Mouse (Mus musculus): Measurements from ENCODE around the gene Eif4ebp2.

Eif4ebp2 gene

DNA sequence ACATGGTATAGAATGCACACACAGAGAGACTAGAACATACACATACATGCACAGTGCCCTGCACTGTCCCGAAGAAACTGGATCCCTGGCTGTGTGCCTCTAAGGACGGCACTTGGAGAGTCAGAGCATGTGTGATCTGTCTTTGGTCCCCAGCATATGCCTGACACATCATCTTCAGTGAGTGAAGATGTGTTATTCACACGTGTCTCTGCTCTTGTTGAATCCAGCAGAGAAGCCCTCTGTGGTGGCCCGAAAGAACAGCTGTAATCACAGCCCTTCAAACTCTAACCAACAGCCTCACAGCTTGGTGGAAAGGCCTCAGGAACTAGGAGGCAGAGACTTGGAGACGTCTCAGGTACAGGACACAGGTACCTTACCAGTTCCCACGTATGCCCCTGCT lies 67.3 kb downstream of the Eif4ebp2 start:
- DNase-seq (ENCODE audit: extremely low spot score, low read depth, low spot score), result no peak

DNA sequence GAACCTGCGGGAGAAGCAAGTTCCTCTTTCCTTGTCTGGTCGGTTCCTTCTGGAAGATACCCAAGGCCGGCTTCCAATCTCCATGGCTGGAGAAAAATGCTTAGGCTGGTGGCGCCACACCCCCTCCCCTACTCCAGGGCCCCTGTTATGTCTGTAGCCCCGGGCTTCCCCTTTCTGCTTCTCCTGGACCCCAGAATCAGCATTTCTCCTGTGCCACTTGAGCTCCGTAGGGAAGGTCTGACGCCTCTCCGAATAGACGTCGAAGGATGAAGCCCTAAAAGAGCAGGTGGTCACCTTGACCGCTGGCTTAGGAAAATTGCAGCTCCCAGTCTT lies 68.8 kb downstream of the Eif4ebp2 start:
- no peak for DNase-seq (ENCODE audit: extremely low spot score, low read depth, low spot score)

DNA sequence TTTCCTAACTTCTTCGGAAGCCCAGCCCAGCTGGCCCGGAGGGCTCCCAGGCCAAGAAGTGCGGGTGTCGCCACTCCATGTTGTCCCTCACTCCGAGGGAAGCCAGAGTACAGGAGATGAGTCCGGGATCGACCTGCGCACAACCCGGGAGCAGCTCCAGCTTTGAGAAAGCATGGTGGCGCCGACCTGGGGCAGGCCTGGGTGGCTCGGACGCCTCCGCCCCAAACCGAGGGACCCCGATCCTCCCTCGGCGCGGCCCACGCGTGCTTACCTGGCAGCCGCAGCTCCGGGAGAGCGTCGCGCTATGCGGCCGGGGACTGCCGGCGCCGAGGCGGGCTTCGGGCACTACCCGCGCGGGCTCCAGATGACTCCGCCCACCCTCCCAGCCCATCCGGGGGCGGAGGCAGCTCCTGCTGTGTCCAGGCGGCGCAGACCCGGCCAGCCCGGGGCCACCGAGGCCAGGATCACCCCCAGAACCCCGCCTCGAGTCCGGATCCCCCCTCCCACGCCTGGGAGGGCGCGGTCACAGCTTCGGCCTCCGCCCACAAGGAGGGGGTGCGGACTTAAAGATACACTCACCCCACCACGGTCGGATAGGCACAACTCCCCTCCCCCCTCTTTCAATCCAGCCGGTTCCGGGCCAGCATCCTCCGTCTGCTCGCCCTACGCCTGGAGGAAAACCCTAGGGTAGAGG lies 69.3 kb downstream of the Eif4ebp2 start, which contains the start of gene Pald1:
TSS of gene Pald1 (minus strand) at position 510 of the 694 bp plus-strand sequence.
- DNase-seq (ENCODE audit: extremely low spot score, low read depth, low spot score), result peak; percentile 31

DNA sequence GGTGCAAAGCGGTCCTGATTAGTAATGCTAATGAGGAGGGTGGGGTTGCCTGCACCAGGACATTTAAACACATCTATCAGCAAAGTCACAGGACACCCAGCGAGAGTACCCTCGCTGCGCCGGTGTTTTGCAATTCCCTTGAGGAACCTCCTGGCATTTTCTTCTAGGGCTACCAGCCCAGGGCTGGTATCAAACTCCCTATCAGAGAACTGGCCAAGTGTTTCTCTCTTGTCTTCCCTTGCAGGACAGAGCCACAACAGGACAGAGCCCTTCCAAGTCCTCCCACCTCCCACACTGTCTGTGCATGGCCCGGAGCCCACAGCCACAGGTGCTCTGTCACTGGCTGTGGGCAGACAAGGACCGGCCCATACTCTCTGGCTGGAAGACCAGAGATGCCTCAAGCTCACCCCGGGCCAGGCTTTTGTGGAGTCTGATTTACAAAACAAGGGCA lies 70.2 kb downstream of the Eif4ebp2 start:
- no peak for DNase-seq (ENCODE audit: extremely low spot score, low read depth, low spot score)

DNA sequence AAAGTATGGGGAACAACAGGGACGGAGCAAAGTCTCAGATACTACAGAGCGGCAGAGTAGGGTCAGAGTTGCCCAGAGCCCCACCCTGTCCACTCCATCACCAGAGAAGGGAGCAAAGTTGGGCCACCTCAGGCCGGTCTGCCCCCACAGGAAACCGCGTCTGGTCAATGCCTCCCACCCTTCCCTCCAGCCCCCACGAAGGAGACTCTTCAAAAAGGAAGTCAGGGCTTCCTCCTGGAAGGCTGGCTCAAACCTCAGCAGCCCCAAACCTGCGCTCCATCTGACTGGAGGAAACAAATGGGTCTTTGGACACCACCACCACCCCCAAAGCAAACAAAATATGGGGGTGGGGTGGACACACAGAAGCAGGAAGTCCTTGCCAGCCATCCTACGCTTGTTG lies 70.6 kb downstream of the Eif4ebp2 start:
- DNase-seq (ENCODE audit: extremely low spot score, low read depth, low spot score), result no peak

DNA sequence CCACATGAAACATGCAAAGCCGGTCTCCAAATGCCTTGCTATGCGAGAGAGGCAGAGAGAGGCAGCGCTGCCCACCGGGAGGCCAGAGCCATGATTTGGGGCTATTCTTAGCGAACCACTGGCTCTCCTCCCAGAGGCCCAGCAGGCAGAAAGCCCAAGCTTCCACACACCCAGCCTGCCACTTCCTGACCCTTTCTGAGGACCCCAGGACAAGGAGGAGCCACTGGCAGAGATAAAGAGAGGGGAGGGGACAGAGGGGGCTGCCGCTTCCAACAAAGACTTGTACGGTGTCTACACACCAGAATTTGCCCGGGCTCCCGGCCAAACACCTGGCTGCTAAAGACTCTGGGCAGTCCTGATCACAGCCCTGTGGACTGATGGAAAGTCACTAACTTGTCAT lies 72.3 kb downstream of the Eif4ebp2 start:
- DNase-seq (ENCODE audit: extremely low spot score, low read depth, low spot score), result no peak

DNA sequence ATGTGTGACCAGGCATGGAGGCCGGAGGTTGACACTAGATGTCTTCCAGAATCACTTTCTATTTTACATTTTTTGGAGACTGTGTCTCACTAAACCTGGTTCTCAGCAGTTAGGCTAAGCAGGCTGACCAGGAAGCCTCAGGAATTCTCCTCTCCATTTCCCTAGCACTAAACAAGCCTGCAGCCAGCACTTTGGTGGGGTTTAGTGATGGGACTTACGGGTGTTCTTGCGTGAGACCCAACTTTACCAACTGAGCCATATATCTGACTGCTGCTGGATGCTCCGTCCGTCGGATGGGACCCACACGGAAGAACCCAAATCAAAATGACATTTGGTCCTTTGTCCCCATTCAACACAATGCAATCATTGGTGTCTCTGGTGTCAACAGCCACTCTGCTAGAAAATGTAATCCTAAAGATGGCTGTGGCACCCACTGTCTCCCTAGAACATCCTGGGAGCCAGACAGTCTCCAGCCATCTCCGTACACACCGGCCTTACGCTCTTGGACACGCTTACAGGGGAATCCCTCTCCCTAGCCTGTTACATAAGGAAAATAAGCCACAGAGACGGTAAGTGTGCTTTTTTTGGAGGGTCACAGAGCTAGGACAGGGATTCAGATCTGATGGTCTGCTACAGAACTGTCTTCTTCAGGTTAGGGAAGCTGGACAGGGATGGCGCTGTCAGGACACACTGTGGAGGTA lies 73.0 kb downstream of the Eif4ebp2 start:
- no peak for DNase-seq (ENCODE audit: extremely low spot score, low read depth, low spot score)

DNA sequence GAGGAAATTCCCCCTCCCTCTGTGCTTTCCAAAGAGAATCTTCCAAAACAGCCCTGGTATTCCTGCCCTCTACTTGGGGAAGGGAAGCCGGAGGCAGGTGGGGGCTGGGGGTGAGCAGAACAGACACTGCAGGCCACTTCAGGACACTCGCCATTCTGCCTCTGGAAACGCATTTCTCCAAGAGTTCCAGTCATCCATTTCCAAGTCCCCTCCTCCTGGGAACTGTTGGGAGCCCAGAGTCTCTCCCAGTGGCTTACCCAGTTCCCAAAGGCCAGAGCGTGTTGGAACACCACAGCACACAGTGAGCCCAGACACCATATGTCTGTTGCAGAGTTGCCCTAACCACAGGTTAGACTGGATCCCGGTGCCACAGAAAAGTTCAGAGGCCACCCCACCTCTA lies 73.8 kb downstream of the Eif4ebp2 start:
- DNase-seq (ENCODE audit: extremely low spot score, low read depth, low spot score), result no peak

Measured in hindlimb bud, embryonic 11.5 days (tissue).